Mouse (Mus musculus): Measurements from ENCODE around the gene Spag7. TPM values are rescaled to one million over a fixed set of nuclear protein-coding genes. Genes with fewer than 3 reads are reported as not detected.

Gene Spag7
- polyA plus RNA-seq, 1 experiment from 2014 or later = 175 TPM

DNA sequence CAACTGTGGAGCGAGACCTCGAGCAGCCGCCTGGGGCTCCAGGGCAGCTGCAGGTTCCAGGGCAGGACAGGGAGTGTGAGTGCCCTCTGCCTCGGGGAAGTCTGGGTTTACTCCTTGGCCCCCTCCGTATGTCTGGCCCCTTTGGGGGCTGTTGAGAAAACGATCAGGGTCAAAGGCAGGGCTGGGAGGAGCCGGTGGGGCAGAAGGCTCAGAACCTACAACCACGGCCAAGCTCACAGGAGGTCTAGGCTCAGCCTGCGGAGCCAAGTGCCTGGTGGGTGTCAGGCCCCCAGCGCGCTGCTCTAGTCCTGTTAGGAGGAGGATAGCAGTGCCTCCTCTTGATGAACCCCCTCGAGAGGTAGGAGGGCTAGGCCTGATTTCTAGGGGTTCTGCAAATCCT, 12.0 kb upstream of the Spag7 start:
- H3K9me3 ChIP-seq = no peaks in the 10 kb centered on the region
- ATAC-seq (ENCODE audit: extremely low read depth, insufficient number of reproducible peaks, low FRiP score, low TSS enrichment) = no peak
- no peak overlapping the region for H3K4me3 ChIP-seq
- H3K36me3 ChIP-seq = peaks cover 84% of the 10 kb centered on the region
- H3K4me2 ChIP-seq = no peak overlapping the region
- peaks cover 11% of the 10 kb centered on the region for H3K4me1 ChIP-seq
- no peak overlapping the region for H3K9ac ChIP-seq
- no peak overlapping the region for H3K27ac ChIP-seq (replicated peaks)
- no peaks in the 10 kb centered on the region for H3K27me3 ChIP-seq (replicated peaks)
- 50% methylated on average over 12 of the region's 12 CpGs for WGBS

DNA sequence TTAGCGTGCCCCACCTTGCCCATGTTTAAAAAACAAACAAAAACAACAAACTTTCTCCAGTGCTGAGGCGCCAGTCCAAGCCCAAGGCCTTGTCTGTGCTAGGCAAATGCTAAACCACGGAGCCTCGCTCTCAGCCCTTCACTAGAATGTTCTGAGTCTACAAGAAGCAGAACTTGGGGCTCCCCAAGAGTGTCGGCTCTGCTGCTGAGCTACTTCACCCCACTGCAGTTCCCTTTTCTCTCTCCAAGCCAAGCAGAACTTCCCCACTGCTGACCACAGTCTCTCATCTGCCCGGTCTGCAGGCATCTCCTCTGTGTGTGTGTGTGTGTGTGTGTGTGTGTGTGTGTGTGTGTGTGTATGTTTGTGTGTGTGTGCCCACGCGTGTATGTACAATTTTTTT, 10.7 kb upstream of the Spag7 start:
- Histone ChIP-seq H3K4me1 (peaks cover 12% of the 10 kb centered on the region), H3K4me3 (no peak overlapping the region), H3K27ac (replicated peaks) (no peak overlapping the region), H3K4me2 (no peak overlapping the region), H3K9ac (no peak overlapping the region), H3K27me3 (replicated peaks) (no peaks in the 10 kb centered on the region), H3K36me3 (peaks cover 89% of the 10 kb centered on the region), H3K9me3 (no peaks in the 10 kb centered on the region)
- no peak for ATAC-seq (ENCODE audit: extremely low read depth, insufficient number of reproducible peaks, low FRiP score, low TSS enrichment)
- WGBS = 88% methylated on average over 8 of the region's 8 CpGs

DNA sequence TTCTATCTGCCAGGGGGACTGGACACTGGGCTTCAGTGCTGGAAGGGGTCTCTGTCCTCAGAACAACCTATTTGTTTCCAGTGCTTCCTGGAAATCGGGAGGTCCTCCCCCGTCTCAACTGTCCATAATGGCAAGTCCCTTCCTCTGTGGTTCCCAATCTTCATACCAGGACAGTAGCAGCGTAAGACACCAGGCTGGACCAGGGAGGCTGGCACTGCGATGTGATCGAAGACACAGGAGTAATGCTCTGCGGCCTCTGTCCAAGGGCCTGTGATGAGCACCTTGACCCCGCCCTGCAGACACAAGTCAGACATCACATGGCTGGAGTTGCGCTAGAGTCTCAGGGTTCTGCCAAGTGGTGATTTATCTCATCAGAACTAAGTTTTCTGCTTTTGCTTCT, 10.1 kb upstream of the Spag7 start:
- no peak for ATAC-seq (ENCODE audit: extremely low read depth, insufficient number of reproducible peaks, low FRiP score, low TSS enrichment)
- Histone ChIP-seq H3K27me3 (replicated peaks) (no peaks in the 10 kb centered on the region), H3K4me1 (peaks cover 12% of the 10 kb centered on the region), H3K9ac (no peak overlapping the region), H3K4me3 (no peak overlapping the region), H3K27ac (replicated peaks) (no peak overlapping the region), H3K9me3 (no peaks in the 10 kb centered on the region), H3K4me2 (no peak overlapping the region), H3K36me3 (peaks cover 89% of the 10 kb centered on the region)
- WGBS = 92% methylated on average over 8 of the region's 8 CpGs

DNA sequence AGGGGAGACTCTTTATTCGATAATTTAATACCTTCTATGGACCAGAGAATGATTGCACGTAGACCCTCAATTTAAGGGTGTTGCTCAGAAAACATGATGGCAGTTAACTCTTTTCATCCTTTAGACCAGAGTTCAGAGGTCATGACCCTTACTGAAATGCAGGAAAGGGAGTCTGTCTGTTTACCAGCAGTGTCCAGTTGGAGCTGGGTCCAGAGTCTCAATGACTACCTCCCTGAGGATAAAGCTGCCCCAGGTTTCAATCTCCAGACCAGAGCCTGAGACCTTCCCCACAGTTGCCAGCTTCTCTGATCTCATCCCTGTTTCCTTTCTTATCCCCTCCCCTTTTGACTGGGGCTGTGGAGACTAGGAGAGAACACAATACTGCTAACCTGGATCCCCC, 9.4 kb upstream of the Spag7 start:
- H3K9me3 ChIP-seq = no peaks in the 10 kb centered on the region
- WGBS = 82% methylated on average over 2 of the region's 2 CpGs
- ATAC-seq (ENCODE audit: extremely low read depth, insufficient number of reproducible peaks, low FRiP score, low TSS enrichment) = no peak

DNA sequence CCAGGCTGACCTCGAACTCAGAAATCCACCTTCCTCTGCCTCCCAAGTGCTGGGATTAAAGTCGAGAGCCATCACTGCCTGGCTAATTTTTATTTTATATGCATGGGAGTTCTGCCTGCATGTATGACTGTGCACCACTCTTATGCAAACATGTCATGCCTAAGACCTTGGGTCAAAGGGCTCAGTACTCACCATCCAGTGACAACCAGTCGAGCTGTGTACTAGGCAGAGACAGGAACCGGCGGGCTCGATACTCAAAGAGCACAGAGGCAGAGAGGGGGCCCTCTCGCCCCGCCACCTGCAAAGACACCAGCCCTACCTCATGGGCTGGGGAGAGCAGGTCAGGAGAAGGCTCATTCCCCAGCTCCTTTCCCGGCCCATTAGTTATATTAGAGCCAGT, 8.9 kb upstream of the Spag7 start:
- H3K4me3 ChIP-seq = no peak overlapping the region
- 74% methylated on average over 9 of the region's 9 CpGs for WGBS
- H3K9me3 ChIP-seq = no peaks in the 10 kb centered on the region
- no peak overlapping the region for H3K4me2 ChIP-seq
- no peak overlapping the region for H3K27ac ChIP-seq (replicated peaks)
- peaks cover 12% of the 10 kb centered on the region for H3K4me1 ChIP-seq
- no peak for ATAC-seq (ENCODE audit: extremely low read depth, insufficient number of reproducible peaks, low FRiP score, low TSS enrichment)
- no peaks in the 10 kb centered on the region for H3K27me3 ChIP-seq (replicated peaks)
- peaks cover 87% of the 10 kb centered on the region for H3K36me3 ChIP-seq
- H3K9ac ChIP-seq = no peak overlapping the region

More for the DNA sequence above, 9.4 kb upstream of the Spag7 start:
- no peaks in the 10 kb centered on the region for H3K27me3 ChIP-seq (replicated peaks)
- H3K4me2 ChIP-seq = no peak overlapping the region
- H3K36me3 ChIP-seq = peaks cover 89% of the 10 kb centered on the region
- H3K9ac ChIP-seq = no peak overlapping the region
- peaks cover 12% of the 10 kb centered on the region for H3K4me1 ChIP-seq
- no peak overlapping the region for H3K4me3 ChIP-seq
- H3K27ac ChIP-seq (replicated peaks) = no peak overlapping the region

DNA sequence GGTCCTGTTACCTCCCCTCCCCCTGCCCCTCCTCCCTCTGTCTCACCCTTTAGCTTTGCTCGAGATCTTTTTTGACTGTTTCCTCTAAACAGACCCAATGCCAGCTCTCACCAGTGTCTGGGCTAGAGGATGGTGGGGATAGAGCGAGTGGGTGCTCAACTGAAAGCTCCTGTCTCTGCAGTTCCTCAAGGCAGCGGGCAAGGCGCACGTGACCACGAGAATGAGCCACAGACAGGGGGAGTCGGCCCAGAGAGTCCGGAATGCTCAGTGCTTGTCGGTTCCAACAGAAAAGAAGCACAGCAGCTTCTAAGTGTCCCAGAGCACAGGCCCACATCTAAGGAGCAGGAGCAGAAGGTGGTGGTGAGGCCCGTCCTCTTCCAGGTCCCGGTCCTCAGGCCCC, 5.3 kb upstream of the Spag7 start:
- Histone ChIP-seq H3K4me1 (peaks cover 28% of the 10 kb centered on the region), H3K27me3 (replicated peaks) (no peaks in the 10 kb centered on the region), H3K36me3 (peaks cover 75% of the 10 kb centered on the region), H3K9ac (peak overlapping the region; percentile 14; the same call in 1 of the 2 replicates), H3K4me2 (no peak overlapping the region), H3K4me3 (no peak overlapping the region), H3K9me3 (no peaks in the 10 kb centered on the region), H3K27ac (replicated peaks) (no peak overlapping the region)
- ATAC-seq (ENCODE audit: extremely low read depth, insufficient number of reproducible peaks, low FRiP score, low TSS enrichment) = no peak
- WGBS = 66% methylated on average over 11 of the region's 11 CpGs

DNA sequence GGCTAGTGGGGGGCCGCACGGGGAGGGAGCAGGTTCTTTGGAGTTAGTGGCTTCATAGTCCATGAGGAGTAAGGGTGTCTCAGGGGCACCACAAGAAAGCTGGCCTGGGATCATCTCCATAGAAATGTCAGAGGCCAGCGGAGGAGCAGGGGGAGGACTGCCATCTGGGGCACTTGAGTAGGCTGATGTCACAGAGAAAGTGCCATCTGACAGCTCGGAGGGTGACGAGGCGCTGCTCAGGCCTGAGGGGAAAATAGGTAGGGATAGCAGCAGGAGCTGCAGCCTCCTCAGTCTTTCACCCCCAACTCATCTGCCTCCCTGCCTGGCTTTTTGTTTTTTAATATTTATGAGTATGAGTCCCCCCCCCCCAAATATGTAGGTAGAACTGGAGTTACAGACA, 4.8 kb upstream of the Spag7 start:
- Histone ChIP-seq H3K36me3 (peaks cover 70% of the 10 kb centered on the region), H3K4me1 (peaks cover 28% of the 10 kb centered on the region), H3K27me3 (replicated peaks) (no peaks in the 10 kb centered on the region), H3K9me3 (no peaks in the 10 kb centered on the region), H3K27ac (replicated peaks) (no peak overlapping the region), H3K4me3 (no peak overlapping the region), H3K9ac (peak overlapping the region; percentile 14; the same call in 1 of the 2 replicates), H3K4me2 (no peak overlapping the region)
- WGBS = 77% methylated on average over 6 of the region's 6 CpGs
- ATAC-seq (ENCODE audit: extremely low read depth, insufficient number of reproducible peaks, low FRiP score, low TSS enrichment) = no peak

DNA sequence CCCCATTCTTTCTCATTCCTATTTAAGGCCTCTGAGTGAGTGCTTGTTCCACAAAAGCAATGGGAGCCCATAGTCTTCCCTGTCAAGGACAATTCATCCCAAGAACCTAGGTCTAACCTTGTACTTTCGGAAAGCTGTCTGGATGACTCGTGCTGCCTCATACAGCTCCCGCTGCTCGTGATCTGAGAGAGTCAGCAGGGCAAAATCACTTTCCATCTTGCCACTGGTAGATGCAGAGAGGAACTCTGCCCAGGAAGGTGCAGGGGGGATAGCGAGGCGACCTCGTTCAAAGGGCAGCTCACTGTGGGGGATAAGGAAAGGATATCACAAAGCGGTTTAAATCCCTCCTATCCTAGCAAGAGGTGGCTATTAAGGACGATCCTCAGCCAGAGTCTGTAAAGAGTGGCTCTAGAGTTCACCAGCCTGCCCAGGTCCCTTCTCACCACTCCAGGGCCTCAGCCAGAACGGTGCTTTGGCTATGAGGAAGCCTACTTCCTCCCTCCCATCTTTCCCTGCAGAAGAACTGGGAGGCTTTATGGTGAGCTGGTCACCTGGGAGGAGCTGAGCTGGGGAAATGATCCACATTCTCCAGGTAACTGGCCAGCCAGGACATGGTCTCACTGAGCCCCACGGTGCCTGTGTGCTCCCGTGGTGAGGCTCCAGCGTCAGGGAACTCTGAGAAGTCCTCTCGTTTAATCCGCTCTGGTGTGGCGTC, 2.3 kb upstream of the Spag7 start:
- Histone ChIP-seq H3K4me3 (peak overlapping the region; percentile 75), H3K4me2 (peak overlapping the region; percentile 91)

DNA sequence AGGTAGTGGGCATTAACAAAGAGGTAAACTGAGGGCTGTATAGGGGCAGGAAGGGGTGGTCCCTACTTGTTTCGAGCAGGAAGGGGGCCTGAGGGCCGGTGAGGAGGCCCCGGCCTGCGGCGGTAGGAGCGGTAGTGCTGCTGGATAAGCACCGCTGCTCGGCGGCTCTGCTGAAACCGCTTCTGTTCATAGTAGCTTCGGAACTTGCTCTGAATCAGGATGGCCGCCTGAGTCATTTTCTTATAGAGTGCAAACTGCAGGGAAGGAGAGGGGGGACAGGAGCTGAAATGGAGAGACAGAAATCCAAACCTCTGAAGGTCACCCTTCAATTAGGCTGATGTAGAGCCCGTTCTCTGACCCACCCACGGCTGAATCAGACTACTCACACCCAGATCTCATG, 1.3 kb upstream of the Spag7 start:
- Histone ChIP-seq H3K36me3 (peaks cover 62% of the 10 kb centered on the region), H3K9ac (peak overlapping the region; percentile 93), H3K27me3 (replicated peaks) (no peaks in the 10 kb centered on the region), H3K4me3 (peak overlapping the region; percentile 75), H3K9me3 (no peaks in the 10 kb centered on the region), H3K27ac (replicated peaks) (peak overlapping the region; percentile 98), H3K4me2 (peak overlapping the region; percentile 91), H3K4me1 (peaks cover 43% of the 10 kb centered on the region)
- 39% methylated on average over 14 of the region's 14 CpGs for WGBS
- no peak for ATAC-seq (ENCODE audit: extremely low read depth, insufficient number of reproducible peaks, low FRiP score, low TSS enrichment)

More for the DNA sequence above, 2.3 kb upstream of the Spag7 start:
- no peak for ATAC-seq (ENCODE audit: extremely low read depth, insufficient number of reproducible peaks, low FRiP score, low TSS enrichment)
- peak overlapping the region; percentile 98; the same call in 1 of the 2 replicates for H3K27ac ChIP-seq (replicated peaks)
- H3K9ac ChIP-seq = peak overlapping the region; percentile 93; the same call in 1 of the 2 replicates
- H3K4me1 ChIP-seq = peaks cover 47% of the 10 kb centered on the region
- 70% methylated on average over 16 of the region's 16 CpGs for WGBS
- peaks cover 63% of the 10 kb centered on the region for H3K36me3 ChIP-seq
- H3K27me3 ChIP-seq (replicated peaks) = no peaks in the 10 kb centered on the region
- H3K9me3 ChIP-seq = no peaks in the 10 kb centered on the region

DNA sequence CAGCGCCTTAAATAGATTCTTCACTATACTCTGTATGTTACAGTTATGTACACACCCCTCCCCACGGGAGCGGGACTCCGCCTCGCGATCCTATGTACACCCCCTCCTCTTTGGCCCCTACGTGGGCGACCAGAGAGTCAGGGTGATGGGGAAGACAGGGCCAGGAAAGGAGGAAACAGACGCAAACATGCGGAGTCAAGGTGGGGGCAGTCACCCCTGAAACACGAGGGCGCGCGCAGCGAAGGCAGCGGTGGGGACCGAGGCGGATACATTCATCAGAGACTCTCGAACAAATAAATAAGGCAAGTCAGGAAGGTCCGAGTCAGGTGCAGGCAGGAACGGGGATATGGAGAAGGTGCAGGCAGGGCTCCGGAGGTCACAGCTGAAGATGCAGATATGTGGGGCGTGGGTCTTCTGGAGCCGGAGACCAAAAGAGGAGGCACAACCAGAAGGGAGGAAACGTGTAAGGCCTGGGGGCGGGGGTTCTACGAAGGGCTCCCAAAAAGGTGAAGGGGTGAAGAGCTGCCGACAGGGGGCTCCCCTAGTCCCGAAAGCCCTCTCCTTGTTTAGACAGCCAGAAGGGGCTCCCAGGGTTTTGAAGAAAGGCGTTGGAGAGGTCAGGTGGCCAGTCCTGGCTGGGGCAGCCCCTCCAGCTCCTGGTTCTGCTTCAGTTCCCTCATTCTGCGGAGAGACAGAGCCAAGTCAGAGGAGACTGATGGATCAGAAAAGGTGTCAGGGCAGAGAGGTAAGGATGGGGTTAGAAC, 548 bp upstream of the Spag7 start:
- under 1% methylated on average over 31 of the region's 31 CpGs for WGBS
- peak; percentile 11; the same call in 1 of the 2 replicates for ATAC-seq (ENCODE audit: extremely low read depth, insufficient number of reproducible peaks, low FRiP score, low TSS enrichment)
- H3K27me3 ChIP-seq (replicated peaks) = no peaks in the 10 kb centered on the region
- no peaks in the 10 kb centered on the region for H3K9me3 ChIP-seq
- H3K36me3 ChIP-seq = peaks cover 62% of the 10 kb centered on the region
- peaks cover 43% of the 10 kb centered on the region for H3K4me1 ChIP-seq
- H3K27ac ChIP-seq (replicated peaks) = peak overlapping the region; percentile 98
- H3K4me3 ChIP-seq = peak overlapping the region; percentile 75
- H3K9ac ChIP-seq = peak overlapping the region; percentile 93
- H3K4me2 ChIP-seq = peak overlapping the region; percentile 91

DNA sequence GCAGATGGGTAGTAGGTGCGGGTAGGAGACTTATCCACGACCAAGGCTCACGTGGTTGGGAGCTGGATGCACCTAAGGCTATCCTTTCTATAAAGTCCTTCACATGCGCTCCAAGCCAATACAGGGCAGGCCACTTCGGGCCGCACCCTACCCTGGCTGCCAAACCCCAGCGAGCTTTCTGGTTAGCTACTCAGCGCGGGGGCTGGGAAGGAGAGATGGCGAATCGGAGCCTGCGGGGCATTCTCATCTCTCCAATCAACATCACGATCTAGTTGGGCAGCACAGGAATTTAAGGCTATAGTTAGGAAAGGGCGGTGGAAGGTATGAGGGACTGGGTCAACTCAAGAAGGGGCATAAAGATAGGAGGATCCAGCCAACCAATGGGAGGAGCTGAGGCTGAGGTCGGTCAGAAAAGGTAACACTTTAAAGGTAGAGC, 863 bp downstream of the Spag7 start:
- Histone ChIP-seq H3K9me3 (no peaks in the 10 kb centered on the region), H3K4me1 (peaks cover 50% of the 10 kb centered on the region), H3K36me3 (peaks cover 62% of the 10 kb centered on the region), H3K4me3 (peak overlapping the region; percentile 75), H3K4me2 (peak overlapping the region; percentile 91), H3K27ac (replicated peaks) (peak overlapping the region; percentile 98), H3K9ac (peak overlapping the region; percentile 86), H3K27me3 (replicated peaks) (no peaks in the 10 kb centered on the region)
- WGBS = under 1% methylated on average over 15 of the region's 15 CpGs
- ATAC-seq (ENCODE audit: extremely low read depth, insufficient number of reproducible peaks, low FRiP score, low TSS enrichment) = peak; percentile 6; the same call in 1 of the 2 replicates
